Mouse (Mus musculus) limb, embryonic 11.5 days (tissue): Measurements from ENCODE around the gene Nhsl2. TPM values are rescaled to one million over a fixed set of nuclear protein-coding genes. Genes with fewer than 3 reads are reported as not detected.

ENCODE experiments used
- ATAC-seq: fragments of 200-750 bp; cut with Nextera tagmentation; 2 replicates; pipeline ENCODE4 v1.8.0; 2017; ENCODE audit warnings: low read depth; ENCODE audit not compliant: insufficient number of reproducible peaks, low FRiP score, low TSS enrichment
- DNase-seq: peaks from one replicate; pipeline ENCODE4 v3.0.0-alpha.2; 2015; ENCODE audit warnings: low spot score
- H3K27ac ChIP-seq: fragments of 300-500 bp; sonication (generic); replicated peaks from 2 replicates; pipeline ENCODE4 v1.5.1; 2014; ENCODE audit warnings: low read depth, mild to moderate bottlenecking, low read length
- H3K27me3 ChIP-seq: fragments of 300-500 bp; sonication (generic); 2 replicates; pipeline ENCODE4 v1.6.1; 2014; ENCODE audit warnings: mild to moderate bottlenecking, low read length, mixed read lengths; ENCODE audit not compliant: control insufficient read depth, insufficient read depth
- H3K36me3 ChIP-seq: fragments of 300-500 bp; sonication (generic); 2 replicates; pipeline ENCODE4 v1.6.1; 2014; ENCODE audit warnings: mild to moderate bottlenecking, low read length, moderate library complexity, mixed read lengths; ENCODE audit not compliant: control insufficient read depth, insufficient read depth
- H3K4me1 ChIP-seq: fragments of 300-500 bp; sonication (generic); 2 replicates; pipeline ENCODE4 v1.6.1; 2014; ENCODE audit warnings: low read length, mixed read lengths; ENCODE audit not compliant: control insufficient read depth, insufficient read depth
- H3K4me2 ChIP-seq: fragments of 300-500 bp; sonication (generic); 2 replicates; pipeline ENCODE4 v1.6.1; 2014; ENCODE audit warnings: low read depth, mild to moderate bottlenecking, moderate library complexity; ENCODE audit not compliant: severe bottlenecking
- H3K4me3 ChIP-seq: fragments of 300-500 bp; sonication (generic); 2 replicates; pipeline ENCODE4 v1.5.1; 2014; ENCODE audit warnings: low read depth, low read length
- H3K9ac ChIP-seq: fragments of 300-500 bp; sonication (generic); 2 replicates; pipeline ENCODE4 v1.6.1; 2014; ENCODE audit warnings: mild to moderate bottlenecking, low read length
- H3K9me3 ChIP-seq: fragments of 300-500 bp; sonication (generic); 2 replicates; pipeline ENCODE4 v1.6.1; 2016; ENCODE audit warnings: low read length; ENCODE audit not compliant: control insufficient read depth
- WGBS: fragments of 180-500 bp; shearing (Covaris S2); extraction: QIAGEN DNeasy Blood & Tissue Kit; methylation state at CpG from one replicate; pipeline ENCODE4 v1.1.7; 2014; 5-methylcytosine and 5-hydroxymethylcytosine counted together
- polyA plus RNA-seq: library from polyadenylated mRNA; unstranded; fragments of >200 nt; fragmentation: Nextera tagmentation; extraction: Ambion mirVana; gene quantifications from 2 replicates; pipeline ENCODE4 v1.2.1, GENCODE M21; 2014

Gene Nhsl2
- polyA plus RNA-seq, 1 experiment from 2014 or later, result 18.3 TPM

DNA sequence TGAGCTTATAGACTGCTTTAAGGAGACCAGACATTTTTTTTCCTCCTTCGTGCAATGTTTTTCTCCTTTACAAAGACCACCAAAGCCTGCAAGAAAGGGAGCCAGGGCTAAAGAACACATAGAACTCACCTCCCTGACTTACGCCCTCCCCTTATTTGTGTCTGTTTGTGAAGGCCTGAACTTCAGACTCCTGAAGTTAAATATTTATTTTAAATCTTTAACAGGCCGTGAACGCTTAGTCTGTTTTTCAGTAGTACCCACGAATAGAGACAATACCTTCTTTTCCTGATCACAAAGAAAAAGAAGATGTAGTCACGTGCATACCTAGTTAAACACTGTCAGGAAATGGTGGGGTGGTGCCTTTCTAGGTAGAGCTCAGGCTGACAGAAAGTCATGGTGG, 103.3 kb downstream of the Nhsl2 start:
- Histone ChIP-seq H3K4me3 (no peak overlapping the region), H3K4me2 (no peak overlapping the region), H3K9me3 (no peaks in the 10 kb centered on the region), H3K9ac (no peak overlapping the region), H3K36me3 (no peaks in the 10 kb centered on the region), H3K27me3 (peaks cover 9% of the 10 kb centered on the region; the same call in 1 of the 2 replicates), H3K4me1 (no peaks in the 10 kb centered on the region), H3K27ac (no peak overlapping the region)
- WGBS, result 85% methylated on average over 6 of the region's 6 CpGs
- no peak for DNase-seq
- ATAC-seq, result no peak

DNA sequence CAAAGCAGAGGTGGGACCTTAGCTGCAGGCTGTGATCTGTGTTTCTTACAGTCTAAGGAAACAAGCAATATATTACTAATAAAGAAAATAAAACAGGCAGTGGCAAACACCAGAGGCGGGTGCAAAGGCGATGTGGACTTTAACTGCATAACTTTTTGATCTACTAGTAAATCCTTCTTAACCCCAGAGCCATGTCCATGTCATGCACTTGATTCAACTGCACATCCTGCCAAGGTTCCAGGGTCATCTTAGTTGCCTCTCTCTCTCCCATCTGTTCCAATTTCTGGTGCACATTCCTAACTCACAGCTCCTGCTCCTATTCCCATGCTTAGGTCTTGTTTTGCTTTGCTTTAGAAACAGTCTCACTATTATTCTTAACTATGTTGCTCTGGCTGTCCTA, 104.1 kb downstream of the Nhsl2 start:
- H3K4me3 ChIP-seq, result no peak overlapping the region
- no peak overlapping the region for H3K27ac ChIP-seq
- H3K9ac ChIP-seq, result no peak overlapping the region
- H3K4me1 ChIP-seq, result no peaks in the 10 kb centered on the region
- peaks cover 14% of the 10 kb centered on the region; the same call in 1 of the 2 replicates for H3K27me3 ChIP-seq
- no peak overlapping the region for H3K4me2 ChIP-seq
- ATAC-seq (no peak), DNase-seq (no peak)
- 73% methylated on average over 2 of the region's 2 CpGs for WGBS
- H3K36me3 ChIP-seq, result no peaks in the 10 kb centered on the region
- H3K9me3 ChIP-seq, result no peaks in the 10 kb centered on the region

DNA sequence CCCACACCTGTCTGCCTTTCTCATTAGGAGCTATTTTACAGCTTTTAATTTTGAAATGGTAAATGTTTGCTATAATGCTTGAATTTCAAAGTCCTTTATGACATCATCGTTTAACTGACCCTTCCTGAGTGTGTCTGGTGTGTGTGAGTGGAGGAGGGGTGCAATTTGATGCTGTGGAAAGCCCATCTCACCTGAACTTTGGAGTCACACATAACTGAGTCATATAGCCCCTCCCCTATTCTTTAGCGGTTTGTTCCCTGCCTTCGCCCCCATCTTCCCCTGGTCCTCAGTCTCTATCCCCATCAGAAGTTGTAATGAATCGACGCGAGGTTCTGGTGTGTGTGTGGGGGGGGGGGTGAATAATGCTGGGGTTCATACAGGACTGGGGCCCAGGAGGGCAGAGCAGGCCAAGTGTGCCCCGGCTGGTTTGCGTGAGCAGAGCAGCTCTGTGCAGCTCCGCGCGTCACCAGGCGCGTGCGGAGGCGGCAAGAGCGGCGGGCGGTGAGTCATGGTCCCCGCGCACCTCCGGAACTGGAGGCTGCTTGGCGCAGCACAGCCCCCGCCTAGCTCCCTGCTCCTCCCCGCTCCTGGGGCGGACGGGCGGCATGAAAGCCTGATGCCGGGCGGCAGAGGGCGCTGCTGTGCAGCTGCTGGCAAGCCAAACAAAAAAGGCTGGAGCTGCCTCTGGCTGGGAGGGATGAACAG, 104.8 kb downstream of the Nhsl2 start:
- H3K27ac ChIP-seq, result no peak overlapping the region
- no peak overlapping the region for H3K4me3 ChIP-seq
- H3K9me3 ChIP-seq, result no peaks in the 10 kb centered on the region
- H3K9ac ChIP-seq, result 0 out of 2 replicates have a peak overlapping the region, but pooled peaks have one; percentile 22
- H3K36me3 ChIP-seq, result no peaks in the 10 kb centered on the region
- H3K27me3 ChIP-seq, result peaks cover 14% of the 10 kb centered on the region; the same call in 1 of the 2 replicates
- ATAC-seq, result peak; percentile 95
- 15% methylated on average over 30 of the region's 30 CpGs for WGBS
- H3K4me2 ChIP-seq, result peak overlapping the region; percentile 42; the same call in 1 of the 2 replicates
- H3K4me1 ChIP-seq, result no peaks in the 10 kb centered on the region
- DNase-seq, result peak; percentile 90

DNA sequence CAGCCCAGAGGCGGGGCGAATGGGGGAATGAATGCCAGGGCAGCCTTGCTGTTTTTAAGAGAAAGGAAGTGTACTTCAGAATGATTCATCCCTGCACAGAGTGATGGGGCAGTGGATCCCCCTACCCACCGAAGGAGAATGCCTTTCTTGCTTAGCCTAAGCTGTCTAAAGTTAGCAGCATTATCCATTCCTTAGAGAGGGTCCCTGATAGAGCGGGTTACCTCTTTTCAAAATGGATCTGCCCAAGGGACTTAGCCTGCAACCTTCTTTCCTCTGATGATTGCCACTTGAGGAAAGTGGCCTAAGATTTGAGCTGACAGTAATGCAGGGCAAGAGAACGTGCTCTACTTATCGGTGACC, 105.3 kb downstream of the Nhsl2 start:
- Histone ChIP-seq H3K4me1 (no peaks in the 10 kb centered on the region), H3K27me3 (peaks cover 17% of the 10 kb centered on the region; the same call in 1 of the 2 replicates), H3K27ac (no peak overlapping the region), H3K9me3 (no peaks in the 10 kb centered on the region), H3K4me2 (no peak overlapping the region), H3K36me3 (no peaks in the 10 kb centered on the region), H3K4me3 (no peak overlapping the region), H3K9ac (no peak overlapping the region)
- DNase-seq (no peak), ATAC-seq (0 out of 2 replicates have a peak, but pooled peaks have one; percentile 55)
- 54% methylated on average over 6 of the region's 6 CpGs for WGBS

DNA sequence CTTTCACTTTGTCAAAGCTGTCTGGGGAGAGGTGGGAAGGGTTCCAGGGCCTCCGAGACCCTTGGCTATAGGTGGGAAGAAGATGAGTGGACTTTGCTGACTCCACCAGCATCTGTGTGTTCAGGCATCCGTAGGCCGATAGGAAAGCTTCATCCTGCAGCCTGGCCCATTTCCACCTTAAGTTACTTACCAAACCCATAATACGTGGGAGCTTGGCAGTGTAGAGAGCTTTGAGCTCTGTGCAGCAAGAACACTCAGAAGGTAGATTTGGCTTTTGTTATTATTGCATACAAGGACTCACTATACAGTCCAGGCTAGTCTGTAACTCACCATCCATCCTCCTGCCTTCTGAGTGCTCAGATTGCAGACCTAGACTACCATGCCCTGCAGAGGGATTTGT, 112.7 kb downstream of the Nhsl2 start:
- Histone ChIP-seq H3K4me1 (no peaks in the 10 kb centered on the region), H3K27ac (0 out of 2 replicates have a peak overlapping the region, but pooled peaks have one; percentile 36)

DNA sequence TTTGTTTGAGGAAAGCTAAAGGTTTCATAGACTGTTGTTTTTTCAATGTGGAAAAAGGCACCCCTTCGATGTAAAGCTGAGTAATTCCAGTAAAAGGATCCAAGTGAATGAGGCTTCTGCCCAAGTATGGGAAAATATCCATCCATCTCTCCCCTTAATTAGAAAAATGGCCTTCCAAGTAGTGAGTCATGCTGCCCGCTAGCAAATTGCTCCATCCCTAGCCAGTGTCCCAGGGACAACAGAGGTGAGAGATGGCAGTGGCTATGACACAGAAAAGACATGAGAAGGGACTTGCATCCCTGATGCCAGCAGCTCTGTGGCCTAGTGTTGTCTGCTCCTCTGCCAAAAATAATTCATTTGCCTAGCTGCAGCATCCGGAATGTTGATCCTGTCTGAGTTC, 114.5 kb downstream of the Nhsl2 start:
- no peak for DNase-seq
- Histone ChIP-seq H3K4me3 (no peak overlapping the region), H3K4me2 (no peak overlapping the region), H3K36me3 (no peaks in the 10 kb centered on the region), H3K4me1 (no peaks in the 10 kb centered on the region), H3K27me3 (0 out of 2 replicates have a peak, but pooled peaks cover 4% of the 10 kb centered on the region), H3K9me3 (no peaks in the 10 kb centered on the region), H3K9ac (no peak overlapping the region), H3K27ac (no peak overlapping the region)
- no peak for ATAC-seq
- WGBS, result 90% methylated on average over 3 of the region's 3 CpGs

More for the DNA sequence above, 112.7 kb downstream of the Nhsl2 start:
- peaks cover 10% of the 10 kb centered on the region; the same call in 1 of the 2 replicates for H3K27me3 ChIP-seq
- H3K36me3 ChIP-seq, result no peaks in the 10 kb centered on the region
- H3K9ac ChIP-seq, result no peak overlapping the region
- no peak for DNase-seq
- 80% methylated on average over 4 of the region's 4 CpGs for WGBS
- no peak for ATAC-seq
- H3K4me2 ChIP-seq, result no peak overlapping the region
- H3K9me3 ChIP-seq, result no peaks in the 10 kb centered on the region
- no peak overlapping the region for H3K4me3 ChIP-seq

DNA sequence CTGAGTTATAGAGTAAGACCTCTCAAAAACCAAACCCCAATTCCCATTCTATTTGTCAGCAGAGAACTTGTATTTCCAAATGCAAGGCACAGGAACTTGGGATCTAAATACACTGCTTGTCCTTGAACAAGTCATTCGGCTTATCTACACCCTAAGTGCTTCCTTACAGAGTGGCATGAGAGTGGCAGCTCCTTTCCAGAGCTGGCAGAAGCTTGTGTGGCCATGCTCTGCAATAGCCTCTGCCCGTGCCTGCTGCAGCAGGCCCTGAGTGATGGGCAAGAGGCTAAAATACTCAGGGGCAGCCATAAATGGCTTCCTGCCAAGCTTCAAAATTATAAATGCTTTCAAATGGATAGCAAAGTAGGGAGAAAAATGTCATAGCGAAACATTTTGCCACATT, 123.8 kb downstream of the Nhsl2 start:
- no peak overlapping the region for H3K4me3 ChIP-seq
- ATAC-seq (no peak), DNase-seq (no peak)
- no peaks in the 10 kb centered on the region for H3K36me3 ChIP-seq
- no peak overlapping the region for H3K4me2 ChIP-seq
- no peak overlapping the region for H3K27ac ChIP-seq
- no peaks in the 10 kb centered on the region for H3K4me1 ChIP-seq
- WGBS, result 79% methylated on average over 3 of the region's 3 CpGs
- no peak overlapping the region for H3K9ac ChIP-seq
- H3K9me3 ChIP-seq, result no peaks in the 10 kb centered on the region
- H3K27me3 ChIP-seq, result no peaks in the 10 kb centered on the region

DNA sequence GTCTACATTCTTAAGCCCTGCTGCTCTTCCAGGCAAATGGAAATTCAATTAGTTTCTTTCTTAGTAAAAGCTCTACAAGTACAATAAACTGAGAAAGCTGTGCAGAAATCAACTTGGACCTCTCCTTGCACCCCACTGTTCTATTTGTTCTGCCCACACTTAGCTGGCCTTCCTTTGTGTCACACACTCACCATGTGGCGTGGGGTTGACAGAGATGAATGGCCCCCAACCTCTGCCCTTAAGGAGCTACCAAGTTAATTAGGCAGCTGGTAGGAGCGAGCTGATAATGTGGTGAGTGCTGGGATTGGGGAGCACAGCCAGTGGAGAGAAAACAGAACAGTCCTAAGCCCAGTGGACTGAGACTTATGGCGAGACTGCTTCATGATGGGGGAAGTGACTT, 127.7 kb downstream of the Nhsl2 start:
- H3K36me3 ChIP-seq, result no peaks in the 10 kb centered on the region
- no peak overlapping the region for H3K27ac ChIP-seq
- no peak for ATAC-seq
- H3K27me3 ChIP-seq, result no peaks in the 10 kb centered on the region; the same call in 1 of the 2 replicates
- no peak overlapping the region for H3K4me2 ChIP-seq
- H3K4me3 ChIP-seq, result no peak overlapping the region
- H3K9me3 ChIP-seq, result no peaks in the 10 kb centered on the region
- no peak for DNase-seq
- H3K9ac ChIP-seq, result no peak overlapping the region
- 31% methylated on average over 3 of the region's 3 CpGs for WGBS
- no peaks in the 10 kb centered on the region for H3K4me1 ChIP-seq
